Mouse (Mus musculus) embryonic fibroblast, embryonic 13.5 days (primary cell): Measurements from ENCODE around the gene Acot10. TPM values are rescaled to one million over a fixed set of nuclear protein-coding genes. Genes with fewer than 3 reads are reported as not detected.
"Not testable (repeated sequence)": the region's sequence is repeated elsewhere in the genome, so short reads cannot be mapped to it uniquely, and the experiment has no call there.

Experiments
- H3K27ac ChIP-seq: 2 replicates; pipeline ENCODE4 v1.5.1; 2012; ENCODE audit warnings: low read length, control low read depth, inconsistent platforms; ENCODE audit not compliant: insufficient read depth
- H3K4me1 ChIP-seq: 2 replicates; pipeline ENCODE4 v1.6.1; 2011; ENCODE audit warnings: low read length; ENCODE audit not compliant: control insufficient read depth, insufficient read depth
- H3K4me3 ChIP-seq: 2 replicates; pipeline ENCODE4 v1.5.1; 2011; ENCODE audit warnings: mild to moderate bottlenecking, control low read depth, low read length; ENCODE audit not compliant: insufficient read depth
- CTCF ChIP-seq: IDR thresholded peaks from 2 replicates; pipeline ENCODE4 v1.5.1; 2011; ENCODE audit warnings: mild to moderate bottlenecking, control low read depth, low read length, moderate library complexity, borderline replicate concordance; ENCODE audit not compliant: insufficient read depth
- POLR2A ChIP-seq: IDR thresholded peaks from 2 replicates; pipeline ENCODE4 v1.6.1; 2011; ENCODE audit warnings: low read depth, mild to moderate bottlenecking, control low read depth, low read length, moderate library complexity
- polyA plus RNA-seq: library from polyadenylated mRNA; stranded (reverse); fragments of >200 nt; gene quantifications from 2 replicates; pipeline ENCODE4 v1.2.4, GENCODE M21; 2011; ENCODE audit warnings: low read depth; ENCODE audit not compliant: missing spikeins, insufficient read length

The Acot10 gene
- 0.77 TPM in 1 of 2 replicates, not detected in the other for polyA plus RNA-seq

GRCm38 (mm10) chr15:20666650-20667049 lies at the start of gene Acot10:
TSS of gene Acot10 (minus strand) at chr15:20666750.
- Histone ChIP-seq H3K4me3 (no peak within 1 kb of the TSS), H3K27ac (no peak within 1 kb of the TSS), H3K4me1 (no peaks in the 10 kb centered on the region)
- TF ChIP-seq POLR2A, result no peak
- no peak for TF ChIP-seq CTCF

- no peak for TF ChIP-seq POLR2A
- no peak for TF ChIP-seq CTCF
- no peaks in the 10 kb centered on the region for H3K4me1 ChIP-seq
- H3K4me3 ChIP-seq, result no peak overlapping the region
- H3K27ac ChIP-seq, result no peak overlapping the region
Measured at GRCm38 (mm10) chr15:20711859-20712258, 45.3 kb upstream of the Acot10 start.

GRCm38 (mm10) chr15:20696229-20696628 lies 29.7 kb upstream of the Acot10 start:
- no peak overlapping the region for H3K4me3 ChIP-seq
- H3K4me1 ChIP-seq, result no peaks in the 10 kb centered on the region
- no peak overlapping the region for H3K27ac ChIP-seq
- TF ChIP-seq POLR2A (no peak), CTCF (no peak)

GRCm38 (mm10) chr15:20684200-20684599 lies 17.6 kb upstream of the Acot10 start:
- no peak overlapping the region for H3K27ac ChIP-seq
- H3K4me3 ChIP-seq, result no peak overlapping the region
- no peaks in the 10 kb centered on the region for H3K4me1 ChIP-seq
- TF ChIP-seq CTCF (no peak), POLR2A (no peak)

- H3K4me1 ChIP-seq, result no peaks in the 10 kb centered on the region
- no peak overlapping the region for H3K4me3 ChIP-seq
- no peak for TF ChIP-seq CTCF
- no peak for TF ChIP-seq POLR2A
- H3K27ac ChIP-seq, result no peak overlapping the region
Measured at GRCm38 (mm10) chr15:20682719-20683118, 16.2 kb upstream of the Acot10 start.

GRCm38 (mm10) chr15:20669507-20669906 lies 3.0 kb upstream of the Acot10 start:
- H3K27ac ChIP-seq, H3K4me1 ChIP-seq: not testable (repeated sequence)

GRCm38 (mm10) chr15:20667989-20668388 lies 1.4 kb upstream of the Acot10 start:
- H3K4me1 ChIP-seq, result no peaks in the 10 kb centered on the region
- no peak overlapping the region for H3K27ac ChIP-seq
- H3K4me3 ChIP-seq, result no peak overlapping the region
- no peak for TF ChIP-seq CTCF
- no peak for TF ChIP-seq POLR2A

More at GRCm38 (mm10) chr15:20669507-20669906, 3.0 kb upstream of the Acot10 start:
- not testable (repeated sequence) for H3K4me3 ChIP-seq

- H3K4me1 ChIP-seq, result no peaks in the 10 kb centered on the region
- no peak overlapping the region for H3K27ac ChIP-seq
- H3K4me3 ChIP-seq, result no peak overlapping the region
- no peak for TF ChIP-seq POLR2A
- no peak for TF ChIP-seq CTCF
Measured at GRCm38 (mm10) chr15:20667350-20667749, 800 bp upstream of the Acot10 start.

- Histone ChIP-seq H3K4me3 (no peak overlapping the region), H3K4me1 (no peaks in the 10 kb centered on the region), H3K27ac (no peak overlapping the region)
- TF ChIP-seq POLR2A (no peak), CTCF (no peak)
Measured at GRCm38 (mm10) chr15:20660221-20660620, 6.3 kb downstream of the Acot10 start.

- Histone ChIP-seq H3K4me3 (no peak overlapping the region), H3K4me1 (no peaks in the 10 kb centered on the region; the same call in 1 of the 2 replicates), H3K27ac (peak overlapping the region; percentile 69; the same call in 1 of the 2 replicates)
- TF ChIP-seq POLR2A (no peak), CTCF (no peak)
Measured at GRCm38 (mm10) chr15:20642905-20643414, 23.6 kb downstream of the Acot10 start.

GRCm38 (mm10) chr15:20639155-20639554 lies 27.4 kb downstream of the Acot10 start:
- Histone ChIP-seq H3K27ac (no peak overlapping the region), H3K4me1 (no peaks in the 10 kb centered on the region), H3K4me3 (no peak overlapping the region)
- TF ChIP-seq POLR2A (no peak), CTCF (no peak)
